In the genomic region with DNA sequence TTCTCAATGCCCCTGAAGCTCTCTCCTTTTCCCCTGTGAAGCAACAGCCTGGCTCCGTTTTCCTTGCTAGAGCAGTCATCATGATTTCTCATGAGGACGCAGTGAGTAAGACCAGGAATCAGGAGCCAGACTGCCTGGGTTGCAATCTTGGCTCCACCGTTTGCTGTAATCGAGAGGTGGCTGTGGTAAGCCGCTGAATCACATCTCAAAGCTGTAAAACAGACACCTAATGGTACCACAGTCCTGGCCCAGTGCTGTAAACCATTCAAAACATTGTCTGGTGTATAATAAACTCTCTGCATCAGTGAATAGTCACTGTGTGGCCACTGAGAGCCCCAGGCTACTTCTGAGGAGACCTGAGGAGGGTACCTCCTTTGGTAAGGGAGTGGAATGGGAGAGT, we compare ENCODE assay signal across 26 mouse cellular contexts.
DNase-seq lines count a peak whose midpoint lies in the region; ATAC-seq and TF ChIP-seq lines count a peak whose summit lies in the region.
"Had no signal": no experiment of that assay in that cellular context is flagged by ENCODE, and none has a peak within 500 bp of the region (broad histone marks: within the 10 kb centered on the region; RNA-seq: fewer than 3 reads in every experiment).

No protein-coding gene starts in this region.

- peak; percentile 49 for DNase-seq in gastrocnemius, adult 2 months
- no peak for DNase-seq in gastrocnemius, postnatal 10 days
- peak; percentile 2 for DNase-seq in 3T3-L1 (ENCODE audit: low read depth, low spot score)
- peak; percentile 42 for DNase-seq in Patski (ENCODE audit: low read depth, low spot score)
- peak; percentile 10 for DNase-seq in gastrocnemius, postnatal 14 days
- DNase-seq in ovary, postnatal 10 days (ENCODE audit: low spot score) = no peak
- DNase-seq in left cerebral cortex, adult 11 months (ENCODE audit: low spot score) = no peak
- no peak for DNase-seq in cerebellum, adult 8-10 months
- DNase-seq: B cell, adult 2 months; cerebellum, adult 9-10 months; heart, postnatal 14 days; kidney, adult 8-10 months; kidney, postnatal 10 days; lung, adult 18-20 months; lung, postnatal 10 days; right cerebral cortex, postnatal 14 days; thymus, postnatal 25 days had no signal

- in situ Hi-C loops in Patski (cut with MboI; ENCODE audit: low pct_unique_long_range_greater_than_20kb) = no loop called here

- H3K27ac ChIP-seq in gastrocnemius, adult 2 months = no peak overlapping the region
- H3K27ac ChIP-seq: embryonic facial prominence, embryonic 15.5 days; forebrain, embryonic 15.5 days; heart, adult 2 months; heart, embryonic 13.5 days; hindbrain, embryonic 14.5 days; limb, embryonic 13.5 days; liver, embryonic 12.5 days had no signal

- POLR2A ChIA-PET in Patski (lab: Charles Lee) = interaction anchor here (0.6 kb wide), 2 partner anchors 120 to 558 kb away, joined by 3 to 4 read pairs; no protein-coding TSS in a partner anchor

- no peak overlapping the region for H3K4me3 ChIP-seq in gastrocnemius, adult 2 months
- H3K4me3 ChIP-seq: embryonic facial prominence, embryonic 15.5 days; forebrain, embryonic 15.5 days; heart, adult 2 months; heart, embryonic 13.5 days; limb, embryonic 13.5 days; liver, embryonic 12.5 days had no signal

- CTCF ChIA-PET in Patski (lab: Charles Lee) = no interaction called here

- H3K27me3 ChIP-seq in Patski = no peaks in the 10 kb centered on the region
- H3K27me3 ChIP-seq: CH12.LX; embryonic facial prominence, embryonic 15.5 days; forebrain, embryonic 15.5 days; heart, embryonic 13.5 days; limb, embryonic 13.5 days; liver, embryonic 12.5 days had no signal

- TF ChIP-seq CTCF in gastrocnemius, adult 2 months (IDR thresholded peaks at IDR 0.05) = no peak
- TF ChIP-seq CTCF in Patski (IDR thresholded peaks at IDR 0.05) = no peak

- intact Hi-C loops in gastrocnemius, adult 2 months (cut with DNase I) = no loop called here
- intact Hi-C loops in gastrocnemius, postnatal 14 days (cut with DNase I; ENCODE audit: low total_unique reads) = no loop called here

- ATAC-seq in Patski = peak; percentile 74
- ATAC-seq: forebrain, embryonic 15.5 days; inflammation-experienced regulatory T-cells, adult 6 months; liver, embryonic 12.5 days had no signal

Comparison
In these comparisons a context has a peak if more than half of its experiments do, and no peak if none do; other contexts are left out.
1. DNase-seq: peak in gastrocnemius, adult 2 months (single experiment), 3T3-L1 (single experiment), Patski (single experiment) and gastrocnemius, postnatal 14 days (single experiment); none in gastrocnemius, postnatal 10 days (single experiment), ovary, postnatal 10 days (single experiment), left cerebral cortex, adult 11 months (single experiment) and cerebellum, adult 8-10 months (single experiment).